Mouse (Mus musculus): ENCODE measurements at regions not wholly inside any gene's neighbourhood (a gene's known extent, or its start where the extent isn't known, plus 50 kb on each side); places are given as distances from the start of the nearest gene placed in this dataset.

DNA sequence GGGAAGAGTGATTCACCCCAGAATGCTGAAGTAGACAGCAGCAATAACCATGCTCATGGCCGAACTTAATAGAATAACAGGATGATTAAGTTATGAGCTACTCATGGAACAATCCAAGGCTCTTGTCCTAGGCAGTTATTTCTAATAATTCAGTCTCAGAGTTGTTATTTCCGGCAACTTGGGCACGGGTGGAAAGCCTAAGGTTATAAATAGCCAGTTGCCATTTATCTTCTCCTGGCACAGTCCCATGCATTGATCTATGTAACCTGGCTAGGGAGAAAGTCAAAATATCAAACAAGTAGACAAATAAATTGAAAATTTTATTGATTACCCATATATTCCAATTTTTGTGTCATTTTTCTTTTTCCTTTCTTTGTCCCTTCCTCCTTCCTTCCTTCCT lies 64.0 kb upstream of the Chd1 start:
- ATAC-seq (no peak), DNase-seq (ENCODE audit: low spot score) (no peak)
- Histone ChIP-seq H3K4me2 (replicated peaks; ENCODE audit: low read depth, low read length) (no peak overlapping the region), H3K4me3 (ENCODE audit: low read depth, low read length) (no peak overlapping the region), H3K9me3 (ENCODE audit: low read length) (no peaks in the 10 kb centered on the region), H3K9ac (replicated peaks; ENCODE audit: low read depth) (no peak overlapping the region), H3K27me3 (replicated peaks; ENCODE audit: insufficient read depth, low read length) (no peaks in the 10 kb centered on the region), H3K4me1 (ENCODE audit: insufficient read depth, low read depth, low read length) (no peaks in the 10 kb centered on the region), H3K27ac (ENCODE audit: low read length) (no peak overlapping the region), H3K36me3 (ENCODE audit: insufficient read depth, low read length) (no peaks in the 10 kb centered on the region)
- WGBS: 64% methylated on average over 3 of the region's 3 CpGs
- TF ChIP-seq EP300 (IDR thresholded peaks at IDR 0.05) (no peak), CTCF (IDR thresholded peaks at IDR 0.05) (no peak)

- 69% methylated on average over 3 of the region's 3 CpGs for WGBS
- no peak overlapping the region for H3K4me2 ChIP-seq (replicated peaks; ENCODE audit: low read depth, low read length)
- peak; percentile 28 for DNase-seq (ENCODE audit: low spot score)
Measured at GRCm38 (mm10) chr17:15641764-15642163, 63.0 kb upstream of the Chd1 start.

DNA sequence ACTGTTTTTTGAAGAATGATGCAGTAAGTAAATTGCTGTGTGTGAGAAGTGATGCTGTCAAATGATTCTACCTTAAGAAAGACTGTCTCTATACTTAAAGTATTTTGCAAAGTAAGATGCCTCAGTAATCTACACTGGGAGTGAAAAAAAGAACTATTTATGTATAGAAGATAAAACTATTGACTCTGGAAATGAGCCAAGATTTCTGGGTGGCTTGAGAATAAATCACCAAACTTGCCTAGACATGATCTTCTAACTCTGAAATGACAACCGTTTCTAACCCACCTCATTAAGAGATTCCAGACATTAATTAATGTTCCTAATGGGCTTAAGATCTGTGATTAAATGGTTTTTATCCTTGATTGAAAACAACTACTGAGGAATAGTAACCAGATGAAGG lies 58.0 kb upstream of the Chd1 start:
- no peaks in the 10 kb centered on the region for H3K27me3 ChIP-seq (replicated peaks; ENCODE audit: insufficient read depth, low read length)
- TF ChIP-seq EP300 (IDR thresholded peaks at IDR 0.05) (no peak), CTCF (IDR thresholded peaks at IDR 0.05) (no peak)
- H3K9ac ChIP-seq (replicated peaks; ENCODE audit: low read depth): no peak overlapping the region
- no peaks in the 10 kb centered on the region for H3K9me3 ChIP-seq (ENCODE audit: low read length)
- no peaks in the 10 kb centered on the region for H3K4me1 ChIP-seq (ENCODE audit: insufficient read depth, low read depth, low read length)
- no peak overlapping the region for H3K4me3 ChIP-seq (ENCODE audit: low read depth, low read length)
- 12% methylated on average over 1 of the region's 1 CpGs for WGBS
- H3K27ac ChIP-seq (ENCODE audit: low read length): no peak overlapping the region
- ATAC-seq (no peak), DNase-seq (ENCODE audit: low spot score) (no peak)
- no peaks in the 10 kb centered on the region for H3K36me3 ChIP-seq (ENCODE audit: insufficient read depth, low read length)
- no peak overlapping the region for H3K4me2 ChIP-seq (replicated peaks; ENCODE audit: low read depth, low read length)

More at GRCm38 (mm10) chr17:15641764-15642163, 63.0 kb upstream of the Chd1 start:
- no peak overlapping the region for H3K9ac ChIP-seq (replicated peaks; ENCODE audit: low read depth)
- no peaks in the 10 kb centered on the region for H3K36me3 ChIP-seq (ENCODE audit: insufficient read depth, low read length)
- no peaks in the 10 kb centered on the region for H3K9me3 ChIP-seq (ENCODE audit: low read length)
- no peaks in the 10 kb centered on the region for H3K4me1 ChIP-seq (ENCODE audit: insufficient read depth, low read depth, low read length)
- H3K4me3 ChIP-seq (ENCODE audit: low read depth, low read length): no peak overlapping the region
- no peak overlapping the region for H3K27ac ChIP-seq (ENCODE audit: low read length)
- TF ChIP-seq CTCF (IDR thresholded peaks at IDR 0.05) (no peak), EP300 (IDR thresholded peaks at IDR 0.05) (no peak)
- H3K27me3 ChIP-seq (replicated peaks; ENCODE audit: insufficient read depth, low read length): no peaks in the 10 kb centered on the region
- 0 out of 2 replicates have a peak, but pooled peaks have one; percentile 28 for ATAC-seq

DNA sequence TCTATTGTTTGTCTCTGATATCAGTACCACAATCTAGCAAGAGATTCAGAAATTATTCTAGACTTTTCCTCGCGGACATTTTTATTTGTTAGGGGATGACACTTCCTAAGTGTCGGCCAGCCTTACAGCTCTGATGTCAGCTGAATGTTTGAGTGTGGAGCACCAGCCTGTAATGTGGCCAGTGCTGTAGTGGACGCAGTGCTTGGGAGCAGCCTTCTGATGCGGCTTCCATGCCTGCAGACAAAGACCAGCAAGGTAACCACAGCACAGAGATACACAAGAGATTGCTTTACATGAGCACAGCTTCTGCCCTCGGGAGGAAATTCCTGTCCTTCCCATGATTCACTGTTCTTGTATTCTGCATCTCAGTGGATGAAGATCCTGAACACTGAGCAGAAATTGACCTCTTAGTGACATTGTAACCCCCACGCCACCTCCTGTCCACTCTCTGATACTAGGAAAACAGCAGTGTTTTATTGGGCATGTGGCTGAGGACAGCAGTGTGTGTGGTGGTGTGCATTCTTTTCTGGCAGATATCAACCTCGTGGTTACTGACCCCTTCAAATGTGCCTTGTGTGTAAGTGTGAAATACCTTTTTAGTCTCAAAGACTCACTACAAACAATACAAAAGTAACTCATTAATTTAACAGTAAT lies 54.6 kb upstream of the Chd1 start:
- WGBS: 46% methylated on average over 8 of the region's 8 CpGs
- Histone ChIP-seq H3K4me3 (ENCODE audit: low read depth, low read length) (no peak overlapping the region), H3K9me3 (ENCODE audit: low read length) (no peaks in the 10 kb centered on the region), H3K27ac (ENCODE audit: low read length) (no peak overlapping the region), H3K9ac (replicated peaks; ENCODE audit: low read depth) (no peak overlapping the region), H3K36me3 (ENCODE audit: insufficient read depth, low read length) (no peaks in the 10 kb centered on the region), H3K27me3 (replicated peaks; ENCODE audit: insufficient read depth, low read length) (no peaks in the 10 kb centered on the region), H3K4me2 (replicated peaks; ENCODE audit: low read depth, low read length) (no peak overlapping the region), H3K4me1 (ENCODE audit: insufficient read depth, low read depth, low read length) (no peaks in the 10 kb centered on the region)
- TF ChIP-seq CTCF (IDR thresholded peaks at IDR 0.05): no peak
- ATAC-seq: no peak
- no peak for DNase-seq (ENCODE audit: low spot score)

DNA sequence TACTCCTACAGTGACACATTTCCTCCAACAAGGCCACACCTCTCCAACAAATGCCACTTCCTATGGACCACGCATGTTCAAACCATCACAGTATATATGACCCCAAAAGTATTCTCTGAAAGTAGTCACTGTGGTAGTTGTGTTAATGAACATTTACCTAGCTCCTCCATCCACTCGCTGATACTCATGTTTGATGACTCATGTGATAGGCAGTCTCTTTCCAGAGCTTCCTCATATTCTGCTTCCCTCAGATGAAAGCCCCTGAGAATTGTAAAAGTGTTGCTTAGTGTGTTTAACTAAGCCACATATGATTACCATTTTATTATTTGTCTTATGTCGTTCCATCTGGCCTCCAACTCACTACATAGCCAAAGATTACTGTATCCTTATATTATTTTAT lies 52.9 kb upstream of the Chd1 start:
- Histone ChIP-seq H3K27ac (ENCODE audit: low read length) (no peak overlapping the region), H3K36me3 (ENCODE audit: insufficient read depth, low read length) (no peaks in the 10 kb centered on the region), H3K4me3 (ENCODE audit: low read depth, low read length) (no peak overlapping the region), H3K4me1 (ENCODE audit: insufficient read depth, low read depth, low read length) (no peaks in the 10 kb centered on the region), H3K9me3 (ENCODE audit: low read length) (no peaks in the 10 kb centered on the region), H3K27me3 (replicated peaks; ENCODE audit: insufficient read depth, low read length) (no peaks in the 10 kb centered on the region), H3K9ac (replicated peaks; ENCODE audit: low read depth) (no peak overlapping the region), H3K4me2 (replicated peaks; ENCODE audit: low read depth, low read length) (no peak overlapping the region)
- 59% methylated on average over 3 of the region's 3 CpGs for WGBS
- no peak for TF ChIP-seq EP300 (IDR thresholded peaks at IDR 0.05)
- TF ChIP-seq CTCF (IDR thresholded peaks at IDR 0.05): no peak
- ATAC-seq (no peak), DNase-seq (ENCODE audit: low spot score) (no peak)

All from lung, postnatal 0 days (tissue).